Mouse (Mus musculus): ENCODE data around the gene Atp8a2. TPM values are rescaled to one million over a fixed set of nuclear protein-coding genes. Genes with fewer than 3 reads are reported as not detected.

The Atp8a2 gene
- polyA plus RNA-seq, 1 experiment, result 0.36 TPM

DNA sequence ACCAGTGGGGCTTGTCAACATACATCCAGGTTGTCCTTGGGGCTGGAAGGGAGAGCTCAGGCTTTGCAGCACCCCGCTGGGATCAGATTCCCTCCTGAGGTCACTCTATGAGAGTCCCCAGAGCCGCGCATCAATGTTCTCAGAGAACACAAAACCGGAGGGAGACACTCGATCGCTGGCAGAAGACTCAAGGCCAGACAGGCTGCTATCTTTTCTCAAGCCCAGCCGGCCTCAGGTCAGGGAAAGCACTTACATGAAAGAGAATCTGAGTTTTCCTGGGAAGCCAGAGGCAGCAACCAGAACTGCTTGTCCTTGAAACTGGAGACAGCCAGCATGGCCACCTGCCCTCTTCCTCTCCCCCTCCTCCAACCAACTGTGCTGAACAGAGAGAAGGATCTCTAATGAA, 519.4 kb downstream of the Atp8a2 start:
- Histone ChIP-seq H3K36me3 (ENCODE audit: control insufficient read depth, insufficient read depth, low read length) (no peaks in the 10 kb centered on the region), H3K4me1 (ENCODE audit: control insufficient read depth, insufficient read depth, low read length) (no peaks in the 10 kb centered on the region), H3K27me3 (replicated peaks; ENCODE audit: control insufficient read depth, insufficient read depth, low read length) (no peaks in the 10 kb centered on the region), H3K4me3 (ENCODE audit: insufficient read depth, low read depth, low read length) (no peak overlapping the region), H3K27ac (ENCODE audit: insufficient read depth, low read depth, low read length) (no peak overlapping the region)
- DNase-seq, result no peak
- TF ChIP-seq POLR2A (IDR thresholded peaks at IDR 0.05; ENCODE audit: low read depth, low read length), result no peak
- TF ChIP-seq CTCF (conservative IDR thresholded peaks at IDR 0.05; ENCODE audit: insufficient read depth, insufficient read length, low read depth, low read length), result no peak
- WGBS, result 40% methylated on average over 7 of the region's 7 CpGs

DNA sequence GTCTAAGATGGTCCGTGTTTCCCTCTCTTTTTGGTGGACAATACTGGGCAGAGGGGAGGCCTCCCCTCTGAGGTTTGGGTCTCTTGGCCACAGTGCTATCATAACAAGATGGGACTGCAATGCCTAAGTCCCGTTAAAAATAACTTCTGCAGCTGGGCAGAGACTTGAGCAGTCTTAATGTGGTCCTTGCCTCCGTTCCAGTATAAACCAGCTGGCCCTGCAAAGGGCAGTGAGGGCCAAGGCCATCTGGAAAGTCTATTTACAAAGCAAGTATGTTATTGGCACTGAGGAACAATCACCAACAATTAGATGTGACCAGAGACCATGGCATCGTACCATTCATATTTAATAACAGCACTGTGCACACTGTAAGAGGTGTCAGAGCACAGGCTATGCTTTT, 521.6 kb downstream of the Atp8a2 start:
- Histone ChIP-seq H3K4me1 (ENCODE audit: control insufficient read depth, insufficient read depth, low read length) (no peaks in the 10 kb centered on the region), H3K27me3 (replicated peaks; ENCODE audit: control insufficient read depth, insufficient read depth, low read length) (no peaks in the 10 kb centered on the region), H3K27ac (ENCODE audit: insufficient read depth, low read depth, low read length) (no peak overlapping the region), H3K36me3 (ENCODE audit: control insufficient read depth, insufficient read depth, low read length) (no peaks in the 10 kb centered on the region), H3K4me3 (ENCODE audit: insufficient read depth, low read depth, low read length) (no peak overlapping the region)
- DNase-seq, result no peak
- 71% methylated on average over 4 of the region's 4 CpGs for WGBS
- TF ChIP-seq CTCF (conservative IDR thresholded peaks at IDR 0.05; ENCODE audit: insufficient read depth, insufficient read length, low read depth, low read length), result no peak
- no peak for TF ChIP-seq POLR2A (IDR thresholded peaks at IDR 0.05; ENCODE audit: low read depth, low read length)

DNA sequence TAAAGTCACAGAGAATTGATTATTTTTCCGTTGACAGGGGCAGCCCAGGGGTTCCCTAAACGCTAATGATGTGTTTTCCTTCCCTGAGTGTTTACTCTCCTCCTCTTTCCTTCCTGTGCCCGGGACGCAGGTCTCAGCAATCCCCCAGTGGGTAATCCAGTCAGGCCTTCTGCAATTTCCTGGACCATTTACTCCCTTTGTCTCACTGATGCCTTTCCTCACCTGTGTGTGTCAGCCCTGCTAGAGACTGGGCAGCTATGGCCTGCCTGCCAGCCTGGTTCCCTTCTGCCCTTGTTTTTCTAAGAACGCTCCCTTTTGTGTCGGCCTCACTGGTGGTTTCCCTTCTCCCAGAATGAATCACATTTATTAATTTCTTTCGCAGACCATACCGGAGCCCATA, 522.4 kb downstream of the Atp8a2 start:
- no peaks in the 10 kb centered on the region for H3K27me3 ChIP-seq (replicated peaks; ENCODE audit: control insufficient read depth, insufficient read depth, low read length)
- H3K4me1 ChIP-seq (ENCODE audit: control insufficient read depth, insufficient read depth, low read length), result no peaks in the 10 kb centered on the region
- H3K36me3 ChIP-seq (ENCODE audit: control insufficient read depth, insufficient read depth, low read length), result no peaks in the 10 kb centered on the region
- DNase-seq, result no peak
- 28% methylated on average over 8 of the region's 8 CpGs for WGBS
- TF ChIP-seq POLR2A (IDR thresholded peaks at IDR 0.05; ENCODE audit: low read depth, low read length) (no peak), CTCF (conservative IDR thresholded peaks at IDR 0.05; ENCODE audit: insufficient read depth, insufficient read length, low read depth, low read length) (no peak)
- no peak overlapping the region for H3K4me3 ChIP-seq (ENCODE audit: insufficient read depth, low read depth, low read length)
- H3K27ac ChIP-seq (ENCODE audit: insufficient read depth, low read depth, low read length), result no peak overlapping the region

DNA sequence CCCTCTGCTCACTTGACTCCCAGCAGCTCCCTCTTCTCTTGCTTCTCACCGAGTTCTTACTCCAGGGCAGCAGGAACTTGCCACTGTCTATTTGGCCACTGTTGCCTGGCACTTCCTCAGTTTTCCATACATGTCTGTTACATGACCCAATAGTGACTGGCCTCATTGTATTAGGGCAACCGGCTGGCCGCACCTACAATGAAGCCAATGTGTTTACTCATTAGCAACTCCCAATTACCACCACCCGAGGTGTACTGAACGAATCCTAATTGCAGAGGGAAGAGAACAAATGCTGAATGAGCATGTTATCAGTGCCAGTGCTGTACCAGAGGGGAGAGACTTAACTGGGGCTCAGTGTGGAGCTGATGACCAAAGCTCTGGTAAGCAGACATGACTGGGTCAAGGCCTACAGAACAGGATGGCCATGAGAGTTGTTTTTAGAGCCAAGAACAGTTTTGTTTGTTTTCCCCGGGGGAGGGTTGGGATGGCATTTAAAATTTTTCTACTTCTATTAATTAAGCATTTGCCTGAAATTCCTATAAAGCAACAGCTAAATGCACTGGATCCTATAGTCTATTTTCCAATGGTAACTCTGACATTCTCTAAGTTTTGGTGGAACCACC, 524.0 kb downstream of the Atp8a2 start:
- DNase-seq, result no peak
- no peaks in the 10 kb centered on the region for H3K27me3 ChIP-seq (replicated peaks; ENCODE audit: control insufficient read depth, insufficient read depth, low read length)
- H3K4me3 ChIP-seq (ENCODE audit: insufficient read depth, low read depth, low read length), result no peak overlapping the region
- no peak overlapping the region for H3K27ac ChIP-seq (ENCODE audit: insufficient read depth, low read depth, low read length)
- no peaks in the 10 kb centered on the region for H3K36me3 ChIP-seq (ENCODE audit: control insufficient read depth, insufficient read depth, low read length)
- H3K4me1 ChIP-seq (ENCODE audit: control insufficient read depth, insufficient read depth, low read length), result no peaks in the 10 kb centered on the region
- WGBS, result 82% methylated on average over 6 of the region's 6 CpGs
- TF ChIP-seq CTCF (conservative IDR thresholded peaks at IDR 0.05; ENCODE audit: insufficient read depth, insufficient read length, low read depth, low read length), result no peak
- no peak for TF ChIP-seq POLR2A (IDR thresholded peaks at IDR 0.05; ENCODE audit: low read depth, low read length)

DNA sequence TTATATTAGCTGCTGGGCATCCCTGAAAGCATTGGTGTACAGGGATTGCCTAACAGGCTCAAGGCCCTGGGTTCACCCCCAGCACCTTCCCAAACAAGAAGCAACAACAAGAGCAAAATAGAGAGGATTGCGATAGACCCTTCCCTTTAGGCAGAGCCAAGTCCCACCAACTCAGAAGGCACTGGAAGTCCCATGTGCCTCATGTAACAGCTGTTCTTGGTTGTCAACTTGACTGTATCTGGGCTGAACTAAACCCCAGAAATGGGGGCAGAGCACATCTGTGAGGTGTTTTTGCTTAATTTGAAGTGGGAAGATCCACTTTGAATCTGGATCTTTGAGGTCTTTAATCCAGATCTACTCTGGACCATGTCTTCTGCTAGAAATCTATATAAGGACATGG, 539.9 kb downstream of the Atp8a2 start:
- no peaks in the 10 kb centered on the region for H3K36me3 ChIP-seq (ENCODE audit: control insufficient read depth, insufficient read depth, low read length)
- no peaks in the 10 kb centered on the region for H3K27me3 ChIP-seq (replicated peaks; ENCODE audit: control insufficient read depth, insufficient read depth, low read length)
- DNase-seq, result no peak
- no peaks in the 10 kb centered on the region for H3K4me1 ChIP-seq (ENCODE audit: control insufficient read depth, insufficient read depth, low read length)
- no peak overlapping the region for H3K27ac ChIP-seq (ENCODE audit: insufficient read depth, low read depth, low read length)
- 98% methylated on average over 1 of the region's 1 CpGs for WGBS
- no peak overlapping the region for H3K4me3 ChIP-seq (ENCODE audit: insufficient read depth, low read depth, low read length)
- TF ChIP-seq POLR2A (IDR thresholded peaks at IDR 0.05; ENCODE audit: low read depth, low read length) (no peak), CTCF (conservative IDR thresholded peaks at IDR 0.05; ENCODE audit: insufficient read depth, insufficient read length, low read depth, low read length) (no peak)

DNA sequence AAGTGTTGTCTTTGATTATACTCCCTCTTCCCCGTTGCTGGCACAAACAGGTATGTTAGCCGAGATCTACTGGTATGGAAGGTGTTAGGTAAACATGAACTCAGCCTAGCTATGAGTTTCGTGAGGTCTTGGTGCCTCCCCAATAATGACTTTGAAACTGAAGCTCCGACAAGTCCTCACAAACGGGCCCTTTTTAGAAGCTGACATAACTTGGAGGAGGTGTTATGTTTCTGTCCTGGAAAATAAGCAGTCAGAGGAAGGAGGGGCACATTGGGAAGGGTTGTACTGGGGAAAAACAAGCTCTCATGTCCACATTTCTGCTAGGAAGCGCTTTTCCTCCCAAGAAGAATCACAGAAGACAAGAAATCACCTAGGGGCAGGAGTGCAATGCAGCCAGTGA, 540.4 kb downstream of the Atp8a2 start:
- Histone ChIP-seq H3K27ac (ENCODE audit: insufficient read depth, low read depth, low read length) (no peak overlapping the region), H3K4me3 (ENCODE audit: insufficient read depth, low read depth, low read length) (no peak overlapping the region), H3K36me3 (ENCODE audit: control insufficient read depth, insufficient read depth, low read length) (no peaks in the 10 kb centered on the region), H3K4me1 (ENCODE audit: control insufficient read depth, insufficient read depth, low read length) (no peaks in the 10 kb centered on the region), H3K27me3 (replicated peaks; ENCODE audit: control insufficient read depth, insufficient read depth, low read length) (no peaks in the 10 kb centered on the region)
- WGBS, result 54% methylated on average over 6 of the region's 6 CpGs
- TF ChIP-seq CTCF (conservative IDR thresholded peaks at IDR 0.05; ENCODE audit: insufficient read depth, insufficient read length, low read depth, low read length) (no peak), POLR2A (IDR thresholded peaks at IDR 0.05; ENCODE audit: low read depth, low read length) (no peak)
- no peak for DNase-seq

DNA sequence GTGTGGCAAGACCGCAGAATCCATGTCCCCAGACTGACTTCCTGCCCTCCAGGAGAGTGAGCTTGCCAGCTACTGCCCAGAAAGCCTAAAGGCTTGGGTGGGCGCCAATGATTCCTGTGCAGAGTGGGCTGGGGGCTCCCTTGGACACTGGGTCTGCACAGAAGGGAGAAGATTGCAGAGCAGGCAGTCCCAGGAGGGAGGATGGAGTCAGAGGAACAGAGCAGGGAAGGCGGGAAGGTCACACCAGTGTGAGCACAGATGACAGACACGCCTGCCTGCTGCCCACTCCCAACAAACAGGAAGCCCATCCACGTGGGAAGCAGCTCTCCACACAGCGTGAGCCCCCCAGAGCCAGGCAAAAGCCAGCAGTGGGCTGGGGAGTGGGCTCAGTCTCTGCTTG, 547.6 kb downstream of the Atp8a2 start:
- H3K27me3 ChIP-seq (replicated peaks; ENCODE audit: control insufficient read depth, insufficient read depth, low read length), result no peaks in the 10 kb centered on the region
- H3K27ac ChIP-seq (ENCODE audit: insufficient read depth, low read depth, low read length), result no peak overlapping the region
- no peaks in the 10 kb centered on the region for H3K4me1 ChIP-seq (ENCODE audit: control insufficient read depth, insufficient read depth, low read length)
- H3K36me3 ChIP-seq (ENCODE audit: control insufficient read depth, insufficient read depth, low read length), result no peaks in the 10 kb centered on the region
- no peak for DNase-seq
- H3K4me3 ChIP-seq (ENCODE audit: insufficient read depth, low read depth, low read length), result no peak overlapping the region
- TF ChIP-seq POLR2A (IDR thresholded peaks at IDR 0.05; ENCODE audit: low read depth, low read length) (no peak), CTCF (conservative IDR thresholded peaks at IDR 0.05; ENCODE audit: insufficient read depth, insufficient read length, low read depth, low read length) (no peak)
- WGBS, result 53% methylated on average over 6 of the region's 6 CpGs

Data from kidney, adult 2 months (tissue).